Mouse (Mus musculus) heart, embryonic 14.5 days (tissue): ENCODE measurements around the gene Slc6a20b. TPM values are rescaled to one million over a fixed set of nuclear protein-coding genes. Genes with fewer than 3 reads are reported as not detected.

ENCODE experiments used
- ATAC-seq: fragments of 200-750 bp; cut with Nextera tagmentation; 2 replicates; pipeline ENCODE4 v1.8.0; 2017; ENCODE audit warnings: low read depth, moderate TSS enrichment; ENCODE audit not compliant: insufficient number of reproducible peaks, insufficient read depth, low FRiP score
- H3K27ac ChIP-seq, 2 experiments: fragments of 200-500 bp in 1 of 2; fragments of 300-500 bp in 1 of 2; sonication (generic) in 1 of 2; replicated peaks in 1 of 2; 2 replicates each; pipeline ENCODE4 v1.5.1; 2012 to 2014; ENCODE audit warnings: low read depth in 2 of 2, low read length in 2 of 2, control low read depth in 1 of 2, mild to moderate bottlenecking in 1 of 2, mixed read lengths in 1 of 2; ENCODE audit not compliant: control insufficient read depth in 1 of 2, insufficient read depth in 1 of 2
- H3K27me3 ChIP-seq: fragments of 300-500 bp; sonication (generic); 2 replicates; pipeline ENCODE4 v1.6.1; 2014; ENCODE audit warnings: mild to moderate bottlenecking, low read length, control low read depth; ENCODE audit not compliant: control insufficient read depth, insufficient read depth
- H3K36me3 ChIP-seq: fragments of 300-500 bp; sonication (generic); 2 replicates; pipeline ENCODE4 v1.6.1; 2014; ENCODE audit warnings: mild to moderate bottlenecking, control low read depth, low read length, mixed read lengths; ENCODE audit not compliant: control insufficient read depth, insufficient read depth
- H3K4me1 ChIP-seq, 2 experiments: fragments of 200-500 bp in 1 of 2; fragments of 300-500 bp in 1 of 2; sonication (generic) in 1 of 2; 2 replicates each; pipeline ENCODE4 v1.6.1; 2012 to 2014; ENCODE audit warnings: low read length in 2 of 2, control low read depth in 1 of 2, mixed read lengths in 1 of 2; ENCODE audit not compliant: control insufficient read depth in 2 of 2, insufficient read depth in 2 of 2
- H3K4me2 ChIP-seq: fragments of 300-500 bp; sonication (generic); 2 replicates; pipeline ENCODE4 v1.6.1; 2014; ENCODE audit warnings: mild to moderate bottlenecking, low read length
- H3K4me3 ChIP-seq, 2 experiments: fragments of 200-500 bp in 1 of 2; fragments of 300-500 bp in 1 of 2; sonication (generic) in 1 of 2; 2 replicates each; pipeline ENCODE4 v1.5.1; 2012 to 2014; ENCODE audit warnings: low read length in 2 of 2, mild to moderate bottlenecking in 2 of 2, control low read depth in 1 of 2, low read depth in 1 of 2, moderate library complexity in 1 of 2; ENCODE audit not compliant: control insufficient read depth in 1 of 2, insufficient read depth in 1 of 2
- H3K9ac ChIP-seq: fragments of 300-500 bp; sonication (generic); 2 replicates; pipeline ENCODE4 v1.6.1; 2014; ENCODE audit warnings: mild to moderate bottlenecking, low read length
- H3K9me3 ChIP-seq: fragments of 300-500 bp; sonication (generic); 2 replicates; pipeline ENCODE4 v1.6.1; 2016; ENCODE audit warnings: low read length, control low read depth; ENCODE audit not compliant: control insufficient read depth
- WGBS: fragments of 180-500 bp; shearing (Covaris S2); extraction: QIAGEN DNeasy Blood & Tissue Kit; methylation state at CpG from one replicate; pipeline ENCODE4 v1.1.7; 2014; 5-methylcytosine and 5-hydroxymethylcytosine counted together
- polyA plus RNA-seq: library from polyadenylated mRNA; unstranded; fragments of >200 nt; fragmentation: Nextera tagmentation; extraction: Ambion mirVana; gene quantifications from 2 replicates; pipeline ENCODE4 v1.2.1, GENCODE M21; 2014

Slc6a20b gene
- polyA plus RNA-seq, 1 experiment from 2014 or later, result 0.26 TPM

GRCm38 (mm10) chr9:123651369-123651768, 19.0 kb upstream of the Slc6a20b start:
- WGBS, result 44% methylated on average over 4 of the region's 4 CpGs
- no peaks in the 10 kb centered on the region for H3K9me3 ChIP-seq

DNA sequence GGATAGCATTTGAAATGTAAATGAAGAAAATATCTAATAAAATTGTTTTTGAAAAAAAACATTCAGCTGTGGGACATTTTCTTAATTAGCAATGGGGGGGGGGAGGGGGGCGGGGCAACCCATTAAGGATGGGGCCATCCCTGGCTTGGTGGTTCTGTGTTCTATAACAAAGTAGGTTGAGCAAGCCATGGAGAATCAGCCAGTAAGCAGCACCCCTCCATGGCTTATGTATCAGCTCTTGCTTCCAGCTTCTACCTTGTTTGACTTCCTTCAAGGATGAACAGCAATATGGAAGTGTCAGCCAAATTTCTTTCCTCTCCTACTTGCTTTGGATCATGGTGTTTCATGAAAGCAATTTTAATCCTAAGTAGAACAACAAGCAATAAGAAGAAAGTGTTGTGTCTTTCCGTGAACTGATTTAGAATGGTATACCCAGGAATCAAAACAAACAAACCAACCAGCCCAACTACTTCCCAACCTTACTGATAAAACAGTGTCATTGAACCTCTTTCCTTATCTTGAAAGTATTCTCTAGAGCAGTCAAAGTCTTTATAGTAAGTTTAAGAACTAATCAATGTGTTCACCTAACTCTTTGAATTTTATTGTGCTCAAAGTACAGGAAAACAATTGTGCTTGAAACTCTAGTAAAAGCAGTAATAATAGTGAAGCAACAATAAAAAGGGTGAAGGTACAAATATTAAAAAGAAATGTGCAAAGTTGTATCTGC, 17.6 kb upstream of the Slc6a20b start:
- no peak overlapping the region for H3K27ac ChIP-seq
- ATAC-seq, result no peak
- H3K36me3 ChIP-seq, result no peaks in the 10 kb centered on the region
- no peak overlapping the region for H3K4me3 ChIP-seq
- no peak overlapping the region for H3K9ac ChIP-seq
- H3K27me3 ChIP-seq, result no peaks in the 10 kb centered on the region
- no peak overlapping the region for H3K4me2 ChIP-seq
- WGBS, result 57% methylated on average over 2 of the region's 2 CpGs
- H3K4me1 ChIP-seq, result no peaks in the 10 kb centered on the region
- H3K9me3 ChIP-seq, result no peaks in the 10 kb centered on the region

More at GRCm38 (mm10) chr9:123651369-123651768, 19.0 kb upstream of the Slc6a20b start:
- Histone ChIP-seq H3K4me2 (no peak overlapping the region), H3K27me3 (no peaks in the 10 kb centered on the region), H3K4me1 (no peaks in the 10 kb centered on the region), H3K9ac (no peak overlapping the region), H3K36me3 (no peaks in the 10 kb centered on the region), H3K27ac (no peak overlapping the region), H3K4me3 (no peak overlapping the region)
- no peak for ATAC-seq

GRCm38 (mm10) chr9:123640106-123640505, 7.7 kb upstream of the Slc6a20b start:
- Histone ChIP-seq H3K27ac (no peak overlapping the region), H3K9ac (no peak overlapping the region), H3K4me2 (no peak overlapping the region), H3K9me3 (no peaks in the 10 kb centered on the region), H3K4me1 (peaks cover 4% of the 10 kb centered on the region in 2 experiments; a peak in 3 of 4 replicates), H3K36me3 (no peaks in the 10 kb centered on the region), H3K4me3 (no peak overlapping the region), H3K27me3 (peaks cover 3% of the 10 kb centered on the region; the same call in 1 of the 2 replicates)
- ATAC-seq, result no peak
- 86% methylated on average over 1 of the region's 1 CpGs for WGBS

DNA sequence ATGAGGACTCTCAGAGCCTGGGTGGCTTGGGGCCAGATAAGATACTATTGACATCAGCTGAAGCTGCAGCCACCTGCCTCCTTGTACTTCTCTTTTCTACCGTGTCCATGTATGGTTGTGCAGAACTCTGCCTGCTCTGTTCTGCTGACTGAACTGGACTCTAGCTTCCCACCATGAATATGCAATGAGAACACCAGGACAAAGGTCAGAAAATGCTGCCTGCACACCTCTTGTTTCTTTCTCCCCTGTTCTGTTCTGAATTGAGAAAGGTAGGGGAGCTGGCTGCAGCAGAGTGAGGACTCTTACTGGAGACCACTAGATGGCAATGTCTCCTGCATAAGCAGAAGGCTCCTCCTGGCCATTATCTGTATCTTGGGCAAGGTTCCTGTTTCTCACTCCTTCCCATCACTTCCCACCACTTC, 6.3 kb upstream of the Slc6a20b start:
- ATAC-seq, result no peak
- Histone ChIP-seq H3K27me3 (peaks cover 3% of the 10 kb centered on the region; the same call in 1 of the 2 replicates), H3K4me3 (no peak overlapping the region), H3K4me1 (peaks cover 4% of the 10 kb centered on the region in 2 experiments; a peak in 3 of 4 replicates), H3K9ac (no peak overlapping the region), H3K27ac (no peak overlapping the region), H3K36me3 (no peaks in the 10 kb centered on the region), H3K4me2 (no peak overlapping the region), H3K9me3 (no peaks in the 10 kb centered on the region)
- 53% methylated on average over 1 of the region's 1 CpGs for WGBS

- ATAC-seq, result no peak
- Histone ChIP-seq H3K4me3 (no peak overlapping the region), H3K4me2 (no peak overlapping the region), H3K36me3 (no peaks in the 10 kb centered on the region), H3K9ac (no peak overlapping the region), H3K9me3 (no peaks in the 10 kb centered on the region), H3K27me3 (peaks cover 3% of the 10 kb centered on the region; the same call in 1 of the 2 replicates), H3K27ac (no peak overlapping the region), H3K4me1 (peaks cover 4% of the 10 kb centered on the region in 2 experiments; a peak in 3 of 4 replicates)
Observed at GRCm38 (mm10) chr9:123638231-123638630, 5.9 kb upstream of the Slc6a20b start.

DNA sequence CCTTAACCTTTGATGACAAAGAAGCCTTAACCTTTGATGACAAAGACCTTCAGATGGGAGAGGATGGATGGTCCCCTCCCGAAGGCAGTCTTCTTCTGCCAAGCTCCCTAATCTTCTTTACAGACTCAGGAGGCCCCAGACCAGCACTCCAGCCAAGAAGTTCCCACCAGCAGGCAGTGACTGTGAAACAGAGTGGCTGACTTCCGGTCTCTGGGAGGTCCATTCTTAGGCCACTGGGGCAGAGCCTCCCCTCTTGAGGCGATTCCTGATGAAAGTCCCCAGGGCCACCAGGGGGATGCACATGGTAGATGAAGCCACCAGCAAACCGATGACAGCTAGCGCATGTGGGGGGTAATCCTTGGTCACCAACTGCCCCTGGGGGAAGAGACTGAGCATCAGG, 4.4 kb upstream of the Slc6a20b start:
- Histone ChIP-seq H3K9me3 (no peaks in the 10 kb centered on the region), H3K4me3 (no peak overlapping the region), H3K9ac (no peak overlapping the region), H3K4me1 (peaks cover 4% of the 10 kb centered on the region in 2 experiments; a peak in 3 of 4 replicates), H3K27ac (no peak overlapping the region), H3K27me3 (peaks cover 3% of the 10 kb centered on the region; the same call in 1 of the 2 replicates), H3K4me2 (no peak overlapping the region), H3K36me3 (no peaks in the 10 kb centered on the region)
- no peak for ATAC-seq
- 65% methylated on average over 5 of the region's 5 CpGs for WGBS

DNA sequence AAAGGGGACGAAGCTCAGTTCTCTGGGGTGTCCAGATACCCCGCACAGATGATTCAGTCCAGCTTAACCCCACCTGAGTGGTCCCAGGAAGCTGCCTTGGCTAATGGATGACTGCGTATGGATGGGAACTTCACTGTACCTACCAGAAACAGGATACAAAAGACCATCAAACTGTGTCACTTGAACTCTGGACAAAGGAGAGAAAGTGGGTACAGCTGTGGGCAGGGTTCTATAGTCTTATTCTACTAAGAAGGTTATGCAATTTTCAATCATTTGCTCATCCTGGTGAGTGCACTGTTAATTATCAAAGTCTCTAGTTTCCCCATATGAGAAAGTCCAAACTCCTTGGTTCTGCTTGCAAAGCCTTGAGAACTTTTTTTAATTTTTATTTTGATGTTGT, 628 bp upstream of the Slc6a20b start:
- ATAC-seq, result no peak

DNA sequence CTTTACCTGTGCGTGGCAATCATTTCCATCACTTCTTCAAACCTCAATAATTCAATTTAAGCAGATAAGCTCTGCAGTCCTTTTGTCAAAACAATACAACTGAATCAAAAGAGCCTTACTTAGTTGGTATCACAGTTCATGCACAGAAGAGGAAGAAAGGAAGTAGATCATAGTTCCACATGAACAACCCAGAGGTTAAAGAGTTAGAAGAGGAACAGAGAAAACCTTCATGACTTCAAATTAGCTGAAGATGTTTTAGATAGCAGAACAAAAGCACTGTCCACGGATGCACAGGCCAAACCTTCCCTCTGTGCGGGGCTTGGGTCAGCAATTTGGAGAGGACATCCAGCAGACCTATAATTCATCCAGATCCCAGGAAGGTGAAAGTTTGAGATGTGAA, 699 bp downstream of the Slc6a20b start:
- no peak overlapping the region for H3K4me3 ChIP-seq
- H3K36me3 ChIP-seq, result no peaks in the 10 kb centered on the region
- no peak overlapping the region for H3K9ac ChIP-seq
- no peak for ATAC-seq
- no peak overlapping the region for H3K27ac ChIP-seq
- H3K9me3 ChIP-seq, result no peaks in the 10 kb centered on the region
- no peaks in the 10 kb centered on the region for H3K27me3 ChIP-seq
- no peak overlapping the region for H3K4me2 ChIP-seq
- H3K4me1 ChIP-seq, result no peaks in the 10 kb centered on the region
- 77% methylated on average over 3 of the region's 3 CpGs for WGBS

More for the DNA sequence above, 628 bp upstream of the Slc6a20b start:
- Histone ChIP-seq H3K9ac (no peak overlapping the region), H3K36me3 (no peaks in the 10 kb centered on the region), H3K4me3 (no peak overlapping the region), H3K27me3 (no peaks in the 10 kb centered on the region; the same call in 1 of the 2 replicates), H3K9me3 (no peaks in the 10 kb centered on the region), H3K27ac (no peak overlapping the region), H3K4me2 (no peak overlapping the region), H3K4me1 (no peaks in the 10 kb centered on the region)
- 73% methylated on average over 3 of the region's 3 CpGs for WGBS
